Mouse (Mus musculus) limb, embryonic 15.5 days (tissue): ENCODE data around the gene Gss. TPM values are rescaled to one million over a fixed set of nuclear protein-coding genes. Genes with fewer than 3 reads are reported as not detected.
"Not testable (repeated sequence)": the region's sequence is repeated elsewhere in the genome, so short reads cannot be mapped to it uniquely, and the experiment has no call there.

Experiments
- ATAC-seq: fragments of 200-750 bp; cut with Nextera tagmentation; 2 replicates; pipeline ENCODE4 v1.8.0; 2017; ENCODE audit warnings: low read depth, moderate TSS enrichment; ENCODE audit not compliant: insufficient number of reproducible peaks, low FRiP score, low TSS enrichment
- H3K27ac ChIP-seq: fragments of 300-500 bp; sonication (generic); 2 replicates; pipeline ENCODE4 v1.5.1; 2015; ENCODE audit warnings: moderate library complexity, mild to moderate bottlenecking, inconsistent platforms
- H3K27me3 ChIP-seq: fragments of 300-500 bp; sonication (generic); 2 replicates; pipeline ENCODE4 v1.6.1; 2015; ENCODE audit warnings: inconsistent platforms
- H3K36me3 ChIP-seq: fragments of 300-500 bp; sonication (generic); 2 replicates; pipeline ENCODE4 v1.6.1; 2015; ENCODE audit warnings: inconsistent platforms
- H3K4me1 ChIP-seq: fragments of 300-500 bp; sonication (generic); 2 replicates; pipeline ENCODE4 v1.6.1; 2015; ENCODE audit warnings: inconsistent platforms
- H3K4me2 ChIP-seq: fragments of 300-500 bp; sonication (generic); 2 replicates; pipeline ENCODE4 v1.6.1; 2015; ENCODE audit warnings: mild to moderate bottlenecking, inconsistent platforms
- H3K4me3 ChIP-seq: fragments of 300-500 bp; sonication (generic); 2 replicates; pipeline ENCODE4 v1.5.1; 2015; ENCODE audit warnings: mild to moderate bottlenecking, inconsistent platforms
- H3K9ac ChIP-seq: fragments of 300-500 bp; sonication (generic); 2 replicates; pipeline ENCODE4 v1.6.1; 2015; ENCODE audit warnings: inconsistent platforms
- H3K9me3 ChIP-seq: fragments of 300-500 bp; sonication (generic); 2 replicates; pipeline ENCODE4 v1.6.1; 2016; ENCODE audit warnings: inconsistent platforms
- WGBS: fragments of 180-500 bp; shearing (Covaris S2); methylation state at CpG from one replicate; pipeline ENCODE4 v1.1.7; 2015; 5-methylcytosine and 5-hydroxymethylcytosine counted together
- polyA plus RNA-seq: library from polyadenylated mRNA; unstranded; fragments of >200 nt; fragmentation: Nextera tagmentation; extraction: Ambion mirVana; gene quantifications from 2 replicates; pipeline ENCODE4 v1.2.1, GENCODE M21; 2015

Gene Gss
- polyA plus RNA-seq, 1 experiment from 2014 or later = 26.7 TPM

DNA sequence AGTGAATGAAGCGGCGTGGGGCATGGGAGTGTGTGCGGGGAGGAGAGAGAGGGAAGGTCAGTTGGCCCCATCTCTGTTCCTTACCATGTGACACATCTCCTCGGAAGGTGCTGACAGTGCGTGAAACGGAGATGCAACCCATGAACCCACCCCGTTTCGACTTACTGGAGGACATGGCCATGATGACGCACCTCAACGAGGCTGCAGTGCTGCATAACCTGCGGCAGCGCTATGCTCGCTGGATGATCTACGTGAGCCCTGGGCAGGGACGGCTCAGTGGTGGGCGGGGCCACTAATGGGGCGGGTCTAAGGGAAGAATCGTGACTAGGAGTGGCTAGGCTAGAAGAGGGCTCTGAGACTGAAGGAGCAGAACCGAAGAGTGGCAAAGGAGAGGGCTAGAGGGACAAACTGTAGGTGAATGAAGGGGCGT, 20.7 kb upstream of the Gss start:
- 2% methylated on average over 19 of the region's 20 CpGs for WGBS
- H3K36me3 ChIP-seq = no peaks in the 10 kb centered on the region
- peak; percentile 64 for ATAC-seq
- no peaks in the 10 kb centered on the region for H3K9me3 ChIP-seq
- H3K4me3 ChIP-seq = peak overlapping the region; percentile 34
- H3K4me2 ChIP-seq = peak overlapping the region; percentile 55
- H3K4me1 ChIP-seq = peaks cover 11% of the 10 kb centered on the region; the same call in 1 of the 2 replicates
- no peak overlapping the region for H3K9ac ChIP-seq
- H3K27ac ChIP-seq = no peak overlapping the region
- no peaks in the 10 kb centered on the region for H3K27me3 ChIP-seq

DNA sequence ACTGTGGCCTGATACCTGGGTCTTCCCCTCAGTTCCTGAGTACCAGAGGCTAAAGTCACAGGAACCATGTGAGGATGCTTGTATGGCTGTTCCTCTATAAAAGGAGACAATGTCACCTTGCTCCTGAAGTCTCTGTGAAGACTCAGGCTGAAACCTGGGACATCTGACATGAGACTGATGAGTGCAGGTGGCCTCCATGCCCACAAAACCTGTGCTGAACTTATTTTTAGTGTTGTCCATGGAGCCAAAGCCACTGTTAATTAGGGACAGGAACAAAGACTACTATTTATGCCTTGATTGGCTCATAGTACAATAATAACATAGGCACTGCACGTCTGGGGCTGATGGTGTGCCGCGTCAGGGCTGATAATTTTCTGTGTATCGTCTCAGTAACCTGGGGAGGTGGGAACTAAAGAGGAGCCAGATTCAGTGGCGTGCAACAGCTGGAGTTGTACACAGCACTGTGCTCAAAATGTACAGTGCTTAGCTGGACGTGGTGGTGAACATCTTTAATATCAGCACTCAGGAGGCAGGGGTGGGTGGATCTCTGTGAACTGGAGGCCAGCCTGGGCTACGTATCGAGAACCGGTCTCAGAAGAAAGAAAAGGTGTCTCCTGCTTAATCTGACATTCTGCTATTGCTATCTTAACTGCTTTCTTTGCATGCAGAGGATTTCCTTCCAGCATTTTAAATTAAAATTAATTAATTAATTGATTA, 19.4 kb upstream of the Gss start:
- peaks cover 11% of the 10 kb centered on the region; the same call in 1 of the 2 replicates for H3K4me1 ChIP-seq
- H3K4me3 ChIP-seq = no peak overlapping the region
- no peak for ATAC-seq
- H3K4me2 ChIP-seq = no peak overlapping the region
- H3K9ac ChIP-seq = no peak overlapping the region
- H3K36me3 ChIP-seq = no peaks in the 10 kb centered on the region
- WGBS = 80% methylated on average over 9 of the region's 9 CpGs
- H3K27ac ChIP-seq = no peak overlapping the region
- no peaks in the 10 kb centered on the region for H3K27me3 ChIP-seq
- H3K9me3 ChIP-seq = no peaks in the 10 kb centered on the region

DNA sequence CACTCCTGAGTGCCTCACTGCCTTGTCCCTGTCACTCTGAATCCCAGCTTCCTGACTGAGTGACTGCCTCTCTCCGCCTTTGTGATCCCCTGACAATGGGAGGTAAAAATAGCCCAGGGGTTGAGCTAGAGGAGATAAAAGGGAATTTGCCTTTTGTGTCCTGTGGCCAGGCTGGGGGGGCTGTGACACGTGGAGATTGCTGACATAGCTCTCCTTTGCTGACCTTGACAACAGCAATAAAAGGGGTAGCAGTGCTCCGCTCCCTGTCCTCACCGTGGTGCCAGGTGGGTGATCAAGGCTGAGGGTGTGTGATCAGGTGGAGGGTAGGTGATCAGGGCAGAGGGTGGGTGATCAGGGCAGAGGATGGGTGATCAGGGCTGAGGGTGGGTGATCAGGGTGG, 18.4 kb upstream of the Gss start, which contains the start of gene Myh7b:
TSS of gene Myh7b (plus strand) at position 235 of the 400 bp plus-strand sequence.
- Histone ChIP-seq H3K9ac (no peak within 1 kb of the TSS), H3K4me1 (peaks cover 11% of the 10 kb centered on the region; the same call in 1 of the 2 replicates), H3K36me3 (no peaks in the 10 kb centered on the region), H3K27me3 (no peaks in the 10 kb centered on the region), H3K4me3 (no peak within 1 kb of the TSS), H3K9me3 (no peaks in the 10 kb centered on the region), H3K27ac (no peak within 1 kb of the TSS), H3K4me2 (no peak within 1 kb of the TSS)
- 41% methylated on average over 4 of the region's 4 CpGs for WGBS
- no peak for ATAC-seq

DNA sequence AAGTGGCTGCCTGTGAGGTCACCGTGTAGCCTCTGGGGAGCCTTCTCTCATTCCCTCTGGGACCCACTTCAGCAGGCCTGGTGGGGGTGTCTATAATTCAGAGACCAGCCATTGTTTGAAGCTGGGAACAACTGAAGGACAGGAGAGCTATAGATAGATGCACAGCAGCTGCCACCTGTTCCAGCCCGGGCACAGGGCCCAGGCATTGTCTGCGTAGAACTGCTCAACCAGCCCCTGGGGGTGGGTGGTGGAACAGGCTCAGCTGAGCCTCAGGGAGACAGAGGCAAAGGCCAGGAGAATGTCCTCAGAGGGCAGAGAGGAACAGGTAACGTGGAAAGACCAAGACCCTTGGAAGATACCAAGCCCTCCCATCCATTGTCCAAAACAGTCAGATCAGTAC, 13.8 kb upstream of the Gss start:
- H3K9me3 ChIP-seq = no peaks in the 10 kb centered on the region
- H3K9ac ChIP-seq = no peak overlapping the region
- H3K4me3 ChIP-seq = no peak overlapping the region
- H3K4me1 ChIP-seq = no peaks in the 10 kb centered on the region
- ATAC-seq = no peak
- no peaks in the 10 kb centered on the region for H3K36me3 ChIP-seq
- WGBS = 78% methylated on average over 4 of the region's 4 CpGs
- no peak overlapping the region for H3K27ac ChIP-seq
- H3K27me3 ChIP-seq = no peaks in the 10 kb centered on the region
- no peak overlapping the region for H3K4me2 ChIP-seq

DNA sequence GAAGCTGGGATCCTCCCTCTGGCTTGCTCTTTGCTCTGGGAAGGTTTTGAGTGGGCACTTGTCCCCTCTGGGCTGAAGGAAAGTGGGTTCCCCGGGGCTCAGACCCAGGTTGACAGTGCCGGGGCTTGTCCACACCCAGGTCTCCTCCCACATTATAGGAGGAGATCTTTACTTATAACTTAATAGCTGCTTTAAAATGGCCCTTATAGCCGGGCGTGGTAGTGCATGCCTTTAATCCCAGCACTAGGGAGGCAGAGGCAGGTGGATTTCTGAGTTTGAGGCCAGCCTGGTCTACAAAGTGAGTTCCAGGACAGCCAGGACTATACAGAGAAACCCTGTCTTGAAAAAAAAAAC, 12.6 kb upstream of the Gss start:
- H3K9me3 ChIP-seq, H3K27ac ChIP-seq, H3K4me2 ChIP-seq, H3K36me3 ChIP-seq, H3K27me3 ChIP-seq, H3K4me1 ChIP-seq, H3K4me3 ChIP-seq, ATAC-seq: not testable (repeated sequence)
- WGBS = 55% methylated on average over 4 of the region's 4 CpGs
- 0 out of 2 replicates have a peak overlapping the region, but pooled peaks have one; percentile 20 for H3K9ac ChIP-seq

DNA sequence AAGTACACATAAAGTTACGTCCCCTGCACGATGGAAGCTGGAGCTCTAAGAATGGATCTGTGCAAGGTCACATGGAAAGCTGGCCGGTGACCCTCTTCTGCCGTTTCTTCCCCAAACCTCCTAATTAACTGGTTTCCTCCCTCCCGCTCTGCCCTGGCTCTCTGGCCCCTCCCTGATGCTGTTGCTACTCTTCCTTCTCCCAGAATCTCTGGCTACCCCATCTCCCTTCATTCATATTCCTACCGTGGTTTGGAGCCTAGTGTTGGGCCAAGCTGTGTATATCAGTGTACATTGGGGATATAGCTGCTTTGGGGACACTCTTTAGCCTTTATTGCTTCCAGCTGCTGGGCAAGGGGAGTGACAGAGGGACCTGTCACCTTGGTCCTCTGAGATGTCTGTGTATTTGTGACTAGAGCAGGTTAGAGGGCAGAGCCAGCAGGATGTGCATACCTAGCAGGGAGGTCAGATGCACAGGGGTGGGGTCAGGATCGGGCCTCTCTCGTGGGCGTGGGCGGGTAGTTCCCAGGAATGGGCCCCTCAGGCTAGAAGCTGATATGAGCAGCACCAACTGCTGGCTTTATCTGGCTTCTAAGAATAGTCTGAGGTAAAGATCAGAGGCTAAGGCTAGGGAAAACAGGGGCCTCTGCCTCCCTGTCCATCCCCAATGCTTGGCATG, 12.1 kb upstream of the Gss start:
- no peaks in the 10 kb centered on the region for H3K9me3 ChIP-seq
- H3K4me1 ChIP-seq = no peaks in the 10 kb centered on the region
- WGBS = 33% methylated on average over 10 of the region's 10 CpGs
- H3K27me3 ChIP-seq = no peaks in the 10 kb centered on the region
- no peak for ATAC-seq
- no peak overlapping the region for H3K4me2 ChIP-seq
- 0 out of 2 replicates have a peak overlapping the region, but pooled peaks have one; percentile 11 for H3K27ac ChIP-seq
- no peak overlapping the region for H3K4me3 ChIP-seq
- 0 out of 2 replicates have a peak overlapping the region, but pooled peaks have one; percentile 20 for H3K9ac ChIP-seq
- no peaks in the 10 kb centered on the region for H3K36me3 ChIP-seq

DNA sequence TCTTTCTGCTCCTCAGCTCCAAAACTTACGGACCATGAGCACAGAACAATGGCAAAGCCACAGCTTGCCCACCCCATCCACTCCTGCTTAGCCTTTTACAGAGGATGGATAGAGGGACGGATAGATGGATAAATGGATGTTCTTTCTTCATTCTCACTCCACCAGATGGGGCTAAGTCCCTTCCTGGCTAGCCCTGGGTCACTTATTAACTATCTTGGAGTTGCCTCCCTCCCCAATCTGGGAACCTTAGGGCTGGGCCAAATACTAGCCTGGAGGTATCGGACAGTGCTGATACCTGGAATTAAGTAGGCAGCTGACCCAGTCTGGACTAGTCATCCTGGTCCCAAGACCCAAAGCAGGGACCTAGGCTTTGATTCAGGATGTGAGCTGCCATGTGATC, 11.1 kb upstream of the Gss start:
- Histone ChIP-seq H3K4me2 (no peak overlapping the region), H3K4me1 (no peaks in the 10 kb centered on the region)
- WGBS = 77% methylated on average over 3 of the region's 3 CpGs

DNA sequence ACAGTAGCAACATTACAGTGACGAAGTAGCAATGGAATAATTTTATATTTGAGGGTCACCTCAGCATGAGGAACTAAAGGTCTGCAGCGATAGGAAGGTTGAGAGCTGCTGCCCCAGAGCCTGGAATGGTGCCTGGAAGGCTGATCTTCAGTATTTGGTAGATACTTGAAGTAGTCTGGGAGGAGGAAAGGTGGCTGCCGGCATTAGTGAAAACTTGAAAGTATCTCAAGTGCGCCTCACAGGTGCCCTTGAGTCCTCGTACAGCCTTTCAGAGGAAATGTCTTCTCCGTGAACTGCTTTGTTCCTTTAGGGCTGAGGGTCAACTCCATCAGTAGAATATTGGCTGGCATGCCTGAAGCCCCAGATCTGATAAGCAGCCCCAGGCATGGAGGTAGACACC, 2.9 kb upstream of the Gss start:
- H3K27me3 ChIP-seq = no peaks in the 10 kb centered on the region
- no peak overlapping the region for H3K4me2 ChIP-seq
- no peak overlapping the region for H3K4me3 ChIP-seq
- no peaks in the 10 kb centered on the region for H3K36me3 ChIP-seq
- H3K4me1 ChIP-seq = peaks cover 9% of the 10 kb centered on the region
- H3K9ac ChIP-seq = no peak overlapping the region
- WGBS = 76% methylated on average over 6 of the region's 6 CpGs
- ATAC-seq = no peak
- H3K27ac ChIP-seq = no peak overlapping the region
- H3K9me3 ChIP-seq = no peaks in the 10 kb centered on the region

More for the DNA sequence above, 11.1 kb upstream of the Gss start:
- no peak for ATAC-seq
- H3K9me3 ChIP-seq = no peaks in the 10 kb centered on the region
- H3K9ac ChIP-seq = no peak overlapping the region
- H3K27me3 ChIP-seq = no peaks in the 10 kb centered on the region
- H3K36me3 ChIP-seq = no peaks in the 10 kb centered on the region
- no peak overlapping the region for H3K27ac ChIP-seq
- no peak overlapping the region for H3K4me3 ChIP-seq

DNA sequence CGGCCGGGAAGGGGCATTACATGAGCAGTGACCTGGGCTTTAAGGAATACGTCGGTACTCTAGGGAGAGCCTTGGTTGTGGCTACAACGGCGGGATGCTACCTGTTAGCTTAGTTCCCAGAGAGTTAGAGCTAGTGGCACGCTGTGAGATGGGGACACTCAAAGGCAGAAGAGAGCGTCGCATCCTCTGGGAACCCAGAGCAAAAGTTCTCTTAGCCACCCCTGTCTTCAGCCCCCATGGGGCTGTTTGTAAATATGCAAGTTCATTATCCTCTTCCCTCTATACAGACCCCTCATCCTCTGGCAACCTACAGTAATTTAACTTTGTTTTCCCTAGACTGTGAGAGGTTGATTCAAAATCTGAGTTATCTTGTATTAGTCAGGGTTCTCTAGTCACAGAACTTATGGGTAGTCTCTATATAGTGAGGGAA, 259 bp upstream of the Gss start:
- Histone ChIP-seq H3K36me3 (no peaks in the 10 kb centered on the region), H3K27ac (peak overlapping the region; percentile 57; the same call in 1 of the 2 replicates), H3K4me1 (peaks cover 9% of the 10 kb centered on the region), H3K4me3 (peak overlapping the region; percentile 63), H3K9ac (peak overlapping the region; percentile 69; the same call in 1 of the 2 replicates), H3K9me3 (no peaks in the 10 kb centered on the region), H3K4me2 (peak overlapping the region; percentile 69), H3K27me3 (no peaks in the 10 kb centered on the region)
- no peak for ATAC-seq
- 0% methylated on average over 9 of the region's 9 CpGs for WGBS

DNA sequence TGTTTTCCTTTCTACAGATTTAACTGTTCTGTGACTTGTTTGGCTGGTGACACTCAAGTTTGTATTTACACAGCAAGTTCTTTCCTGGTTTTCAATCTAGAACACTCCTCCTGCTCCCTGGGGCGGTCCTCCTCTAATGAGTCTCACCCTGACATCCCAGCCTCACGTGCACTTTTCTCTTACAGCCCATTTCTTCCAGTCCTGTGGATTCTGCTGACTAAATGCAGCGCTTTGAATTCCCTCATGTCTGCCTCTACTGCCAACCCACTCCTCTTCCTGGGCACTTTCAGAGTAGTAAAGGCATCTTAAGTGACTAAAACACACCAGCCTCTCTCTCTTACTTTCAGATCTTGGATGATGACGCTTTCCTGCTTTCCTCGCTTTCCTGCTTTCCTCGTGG, 934 bp downstream of the Gss start:
- peak overlapping the region; percentile 69 for H3K4me2 ChIP-seq
- peak overlapping the region; percentile 69 for H3K9ac ChIP-seq
- H3K27me3 ChIP-seq = no peaks in the 10 kb centered on the region
- H3K36me3 ChIP-seq = no peaks in the 10 kb centered on the region
- 5% methylated on average over 6 of the region's 6 CpGs for WGBS
- no peaks in the 10 kb centered on the region for H3K9me3 ChIP-seq
- peak overlapping the region; percentile 63 for H3K4me3 ChIP-seq
- peak overlapping the region; percentile 90 for H3K27ac ChIP-seq
- H3K4me1 ChIP-seq = peaks cover 7% of the 10 kb centered on the region
- ATAC-seq = no peak

DNA sequence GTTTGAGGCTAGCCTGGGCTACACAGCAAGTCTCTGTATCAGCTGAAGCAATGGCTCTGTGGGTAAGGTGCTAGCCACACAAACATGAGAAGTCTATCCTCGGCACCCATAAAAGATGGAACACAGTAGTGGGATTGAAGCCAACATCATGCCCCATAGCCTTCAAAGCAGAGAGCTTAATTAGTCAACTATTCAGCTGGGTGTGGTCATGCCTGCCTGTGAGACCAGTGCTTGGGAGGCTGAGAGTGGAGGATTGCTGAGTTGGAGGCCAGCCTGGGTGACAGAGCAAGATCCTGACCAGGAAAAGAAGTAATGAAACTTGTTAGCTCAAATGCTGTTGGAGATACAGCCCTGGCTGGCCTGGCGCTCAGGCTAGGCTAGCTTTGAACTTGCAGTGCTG, 1.7 kb downstream of the Gss start:
- Histone ChIP-seq H3K27me3 (no peaks in the 10 kb centered on the region), H3K9me3 (no peaks in the 10 kb centered on the region), H3K9ac (no peak overlapping the region), H3K36me3 (no peaks in the 10 kb centered on the region), H3K27ac (no peak overlapping the region), H3K4me1 (peaks cover 7% of the 10 kb centered on the region), H3K4me2 (no peak overlapping the region), H3K4me3 (no peak overlapping the region)
- ATAC-seq = no peak
- WGBS = 91% methylated on average over 2 of the region's 2 CpGs

DNA sequence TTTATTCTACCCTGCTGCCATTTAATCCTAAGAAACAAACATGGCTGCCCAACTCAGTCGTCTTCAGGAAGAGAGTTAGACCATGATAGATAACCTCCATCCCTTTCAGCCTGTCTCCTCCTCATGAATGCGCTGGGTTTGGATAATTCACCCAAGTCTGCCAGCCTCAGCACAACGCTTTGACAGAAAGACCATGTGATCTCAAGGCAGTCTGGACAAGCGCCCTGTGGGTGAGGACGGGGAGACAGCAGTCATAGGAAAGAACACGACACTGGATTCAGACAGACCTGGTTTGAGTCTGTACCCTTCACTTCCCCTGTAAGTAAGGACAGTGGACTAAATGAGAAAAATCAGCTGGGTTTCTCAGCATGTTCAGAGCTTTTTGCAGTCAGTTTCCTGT, 3.1 kb downstream of the Gss start:
- 83% methylated on average over 6 of the region's 6 CpGs for WGBS
- Histone ChIP-seq H3K36me3 (no peaks in the 10 kb centered on the region; the same call in 1 of the 2 replicates), H3K27ac (no peak overlapping the region), H3K9me3 (no peaks in the 10 kb centered on the region), H3K9ac (no peak overlapping the region), H3K27me3 (no peaks in the 10 kb centered on the region), H3K4me1 (peaks cover 7% of the 10 kb centered on the region), H3K4me3 (no peak overlapping the region), H3K4me2 (no peak overlapping the region)
- ATAC-seq = no peak
